Mouse (Mus musculus) thymus, adult 2 months (tissue): ENCODE results near the gene Tmem181a. TPM values are rescaled to one million over a fixed set of nuclear protein-coding genes. Genes with fewer than 3 reads are reported as not detected.
"Not testable (repeated sequence)": the region's sequence is repeated elsewhere in the genome, so short reads cannot be mapped to it uniquely, and the experiment has no call there.

Experiments used
- DNase-seq: peaks from one replicate; pipeline ENCODE4 v3.0.0; 2021
- H3K27ac ChIP-seq: fragments of 200-500 bp; 2 replicates; pipeline ENCODE4 v1.5.1; 2012; ENCODE audit warnings: low read length, control low read depth; ENCODE audit not compliant: control insufficient read depth, insufficient read depth
- H3K27me3 ChIP-seq: fragments of 200-500 bp; 2 replicates; pipeline ENCODE4 v1.6.1; 2012; ENCODE audit warnings: mild to moderate bottlenecking, low read length, moderate library complexity, mixed read lengths; ENCODE audit not compliant: control insufficient read depth, insufficient read depth
- H3K36me3 ChIP-seq: fragments of 200-500 bp; 2 replicates; pipeline ENCODE4 v1.6.1; 2012; ENCODE audit warnings: mild to moderate bottlenecking, low read length, moderate library complexity; ENCODE audit not compliant: control insufficient read depth, insufficient read depth
- H3K4me1 ChIP-seq: fragments of 200-500 bp; replicated peaks from 2 replicates; pipeline ENCODE4 v1.6.1; 2012; ENCODE audit warnings: low read length; ENCODE audit not compliant: control insufficient read depth, insufficient read depth
- H3K4me3 ChIP-seq: fragments of 200-500 bp; 2 replicates; pipeline ENCODE4 v1.5.1; 2012; ENCODE audit warnings: mild to moderate bottlenecking, low read length, control low read depth, moderate library complexity; ENCODE audit not compliant: control insufficient read depth, insufficient read depth
- CTCF ChIP-seq: fragments of 200-500 bp; IDR thresholded peaks from 2 replicates; pipeline ENCODE4 v1.5.1; 2012; ENCODE audit warnings: mild to moderate bottlenecking, control low read depth, low read length, moderate library complexity, borderline replicate concordance; ENCODE audit not compliant: control insufficient read depth, poor library complexity, insufficient read depth; ENCODE audit errors: extremely low read depth
- POLR2A ChIP-seq: fragments of 200-500 bp; IDR thresholded peaks from 2 replicates; pipeline ENCODE4 v1.6.1; 2012; ENCODE audit warnings: mild to moderate bottlenecking, low read length, control low read depth, moderate library complexity; ENCODE audit not compliant: control insufficient read depth, poor library complexity, insufficient read depth; ENCODE audit errors: extremely low read depth
- WGBS: fragments of 180-500 bp; shearing (Covaris S2); methylation state at CpG from one replicate; pipeline ENCODE4 v1.1.7; 2018; 5-methylcytosine and 5-hydroxymethylcytosine counted together
- polyA plus RNA-seq: library from polyadenylated mRNA; depleted of rRNA; stranded (reverse); fragments of >200 nt; gene quantifications from 2 replicates; pipeline ENCODE4 v1.2.3, GENCODE M21; 2012; rRNA removed

Tmem181a gene
- polyA plus RNA-seq, result 11.9 and 13.8 TPM in 2 replicates

GRCm38 (mm10) chr17:6256400-6257069 is at the start of gene Tmem181a:
TSS of gene Tmem181a (plus strand) at chr17:6256860.
- not testable (repeated sequence) for H3K27me3 ChIP-seq, H3K27ac ChIP-seq, DNase-seq, H3K4me1 ChIP-seq, H3K36me3 ChIP-seq, H3K4me3 ChIP-seq
- WGBS, result 6% methylated on average over 19 of the region's 51 CpGs

GRCm38 (mm10) chr17:6211721-6212120 is 44.9 kb upstream of the Tmem181a start:
- TF ChIP-seq POLR2A (no peak), CTCF (no peak)
- Histone ChIP-seq H3K4me3 (no peak overlapping the region), H3K27ac (no peak overlapping the region), H3K4me1 (no peaks in the 10 kb centered on the region), H3K27me3 (no peaks in the 10 kb centered on the region), H3K36me3 (no peaks in the 10 kb centered on the region)
- WGBS, result 98% methylated on average over 1 of the region's 1 CpGs
- DNase-seq, result no peak

DNA sequence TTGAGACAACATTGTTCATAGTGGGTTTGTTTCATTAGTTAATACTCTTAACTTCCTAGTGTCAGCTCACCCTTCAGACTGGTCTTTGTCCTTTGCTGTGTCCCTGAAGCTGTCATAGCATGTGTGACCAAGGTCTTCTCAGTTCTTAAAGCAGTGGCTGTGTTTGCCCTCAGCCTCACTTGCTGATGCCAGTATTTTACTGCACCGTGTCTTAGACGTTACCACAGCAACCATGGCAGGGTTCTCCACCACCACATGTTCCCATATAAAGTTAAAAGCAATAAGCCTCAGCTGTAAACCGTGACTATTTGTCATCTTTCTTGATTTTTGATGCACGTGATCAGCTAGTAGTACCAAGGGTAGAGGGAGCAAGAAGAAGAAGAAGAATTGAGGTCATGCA is 41.0 kb upstream of the Tmem181a start:
- Histone ChIP-seq H3K27ac (no peak overlapping the region), H3K4me1 (no peaks in the 10 kb centered on the region), H3K4me3 (no peak overlapping the region), H3K27me3 (no peaks in the 10 kb centered on the region), H3K36me3 (no peaks in the 10 kb centered on the region)
- DNase-seq, result no peak
- TF ChIP-seq POLR2A (no peak), CTCF (no peak)
- WGBS, result 89% methylated on average over 4 of the region's 4 CpGs

GRCm38 (mm10) chr17:6216514-6216913 is 40.1 kb upstream of the Tmem181a start:
- Histone ChIP-seq H3K4me3 (no peak overlapping the region), H3K4me1 (no peaks in the 10 kb centered on the region), H3K27me3 (no peaks in the 10 kb centered on the region), H3K36me3 (no peaks in the 10 kb centered on the region), H3K27ac (no peak overlapping the region)
- TF ChIP-seq CTCF (no peak), POLR2A (no peak)
- no peak for DNase-seq
- WGBS, result 97% methylated on average over 10 of the region's 10 CpGs

DNA sequence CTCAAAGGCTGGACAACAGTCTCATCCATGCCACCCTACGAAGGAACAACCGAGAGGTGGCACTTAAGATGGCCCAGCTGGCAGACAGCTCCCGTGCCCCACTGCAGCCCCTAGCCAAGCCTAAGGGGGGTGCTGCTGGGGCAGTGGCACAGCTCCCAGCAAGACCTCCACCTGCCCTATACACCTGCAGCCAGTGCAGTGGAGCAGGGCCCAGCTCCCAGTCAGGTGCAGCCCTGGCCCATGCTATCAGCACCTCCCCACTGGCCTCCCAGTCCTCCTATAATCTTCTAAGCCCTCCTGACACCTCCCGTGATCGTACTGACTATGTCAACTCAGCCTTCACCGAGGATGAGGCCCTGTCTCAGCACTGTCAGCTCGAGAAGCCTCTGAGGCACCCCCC is 24.0 kb upstream of the Tmem181a start:
- H3K4me3 ChIP-seq, H3K27ac ChIP-seq, H3K27me3 ChIP-seq, H3K36me3 ChIP-seq, H3K4me1 ChIP-seq, DNase-seq: not testable (repeated sequence)
- WGBS, result no CpG with 5 or more reads among the region's 7 CpGs

DNA sequence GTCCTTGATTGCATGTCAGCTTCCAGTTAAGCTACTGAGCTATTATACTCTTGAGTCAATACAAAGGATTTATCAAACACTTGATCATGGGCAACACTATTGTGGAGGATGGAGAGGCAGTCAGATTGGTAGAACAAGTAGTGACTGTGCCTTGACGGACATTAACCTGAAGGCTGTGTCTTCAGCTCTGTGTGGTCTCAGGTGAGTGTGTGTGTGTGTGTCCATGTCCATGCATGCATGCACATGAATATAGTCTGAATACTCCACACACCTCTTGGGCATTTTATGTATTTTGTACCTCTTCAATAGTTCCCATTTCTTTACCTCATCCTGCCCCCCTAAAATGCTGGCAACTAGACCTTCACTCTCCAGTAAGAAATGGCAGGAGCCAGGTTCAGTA is 5.4 kb upstream of the Tmem181a start:
- not testable (repeated sequence) for H3K4me3 ChIP-seq, H3K36me3 ChIP-seq, DNase-seq, H3K27me3 ChIP-seq, H3K27ac ChIP-seq, H3K4me1 ChIP-seq
- 100% methylated on average over 1 of the region's 1 CpGs for WGBS

GRCm38 (mm10) chr17:6257070-6257456 is 403 bp downstream of the Tmem181a start:
- H3K36me3 ChIP-seq, DNase-seq, H3K27me3 ChIP-seq, H3K4me3 ChIP-seq, H3K27ac ChIP-seq, H3K4me1 ChIP-seq: not testable (repeated sequence)
- WGBS, result 14% methylated on average over 19 of the region's 20 CpGs

DNA sequence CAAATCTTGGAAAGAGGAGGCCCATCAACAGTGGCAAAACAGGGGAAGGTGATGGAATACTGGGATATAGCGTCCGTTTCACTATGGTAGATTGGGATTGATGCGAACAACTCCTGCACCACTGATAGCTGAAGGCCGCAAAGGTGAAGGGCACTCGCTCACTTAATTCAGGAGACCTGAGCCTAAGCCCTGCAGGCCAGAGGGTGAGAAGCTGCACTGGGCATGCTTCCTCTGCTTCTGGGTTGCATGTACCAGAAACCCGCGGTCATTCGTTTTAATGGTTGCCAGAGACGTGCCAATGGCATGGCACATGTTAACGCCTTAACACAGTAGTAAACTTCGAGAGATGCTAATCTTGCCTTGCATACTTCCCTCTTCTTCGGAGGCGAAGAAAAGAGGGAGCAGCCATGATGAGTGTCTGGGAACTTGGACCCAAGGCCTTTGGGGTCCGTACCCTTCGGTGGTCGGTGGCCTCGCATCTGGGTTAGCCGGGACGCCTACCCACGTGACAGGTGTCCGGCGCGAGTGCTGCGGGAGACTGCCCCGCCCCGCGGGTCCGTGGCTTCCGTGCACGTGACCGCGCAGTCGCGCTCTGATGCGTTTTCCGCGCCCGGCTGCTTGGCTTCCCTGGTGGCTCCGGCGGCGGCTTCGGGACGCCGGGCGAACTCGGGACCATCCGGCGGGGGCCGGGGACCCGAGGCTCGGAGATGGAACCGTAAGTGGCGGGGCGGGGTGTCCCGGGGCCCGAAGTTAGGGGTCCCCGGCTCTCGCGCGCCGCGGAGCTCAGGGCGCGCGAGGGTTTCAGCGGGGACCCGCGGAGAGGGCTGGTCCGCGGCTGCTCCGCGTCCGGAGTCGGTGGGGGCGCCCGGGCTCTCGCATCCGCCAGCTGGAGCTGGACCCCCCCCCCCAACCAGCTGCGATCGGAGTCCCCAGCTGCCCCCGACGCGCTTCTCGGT is 13.5 kb downstream of the Tmem181a start:
- H3K4me3 ChIP-seq, result peak overlapping the region; percentile 58
- WGBS, result 1% methylated on average over 72 of the region's 84 CpGs
- not testable (repeated sequence) for H3K4me1 ChIP-seq, H3K27ac ChIP-seq, H3K36me3 ChIP-seq, H3K27me3 ChIP-seq
- DNase-seq, result peak; percentile 19

GRCm38 (mm10) chr17:6270840-6271239 is 14.2 kb downstream of the Tmem181a start:
- H3K27me3 ChIP-seq, H3K36me3 ChIP-seq, H3K4me1 ChIP-seq, H3K27ac ChIP-seq, DNase-seq: not testable (repeated sequence)
- WGBS, result under 1% methylated on average over 25 of the region's 25 CpGs
- H3K4me3 ChIP-seq, result peak overlapping the region; percentile 58

DNA sequence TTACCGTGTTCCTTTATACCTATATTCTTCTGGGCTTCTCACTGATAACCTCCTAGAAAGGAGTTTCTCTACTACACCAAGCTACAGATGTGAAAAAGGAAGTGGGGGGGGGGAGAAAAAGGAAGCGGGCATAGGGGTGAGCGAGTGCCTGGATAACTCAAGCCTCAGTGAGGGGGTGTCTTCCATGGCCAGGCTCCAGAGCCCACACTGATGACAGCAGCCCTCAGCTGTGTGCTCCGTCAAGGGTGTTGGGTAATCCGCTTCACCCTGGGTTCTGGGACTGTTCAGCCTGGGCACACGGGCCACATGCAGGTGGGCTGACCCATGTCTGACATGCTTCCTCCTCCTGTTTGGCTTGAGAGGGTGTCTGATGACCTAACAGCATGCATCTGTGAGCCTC is 15.3 kb downstream of the Tmem181a start:
- 29% methylated on average over 6 of the region's 6 CpGs for WGBS

More for the DNA sequence above, 15.3 kb downstream of the Tmem181a start:
- not testable (repeated sequence) for H3K4me3 ChIP-seq, H3K4me1 ChIP-seq, H3K36me3 ChIP-seq, H3K27ac ChIP-seq, DNase-seq, H3K27me3 ChIP-seq
